Mouse (Mus musculus) myocyte (in vitro differentiated cells): ENCODE measurements around the gene Ssh1.

Experiments
- POLR2A ChIP-seq: IDR thresholded peaks from one replicate; pipeline ENCODE4 v1.6.1; 2011; ENCODE audit warnings: low read depth, mild to moderate bottlenecking, control low read depth, moderate library complexity; ENCODE audit not compliant: insufficient read length
- POLR2AphosphoS2 ChIP-seq: IDR thresholded peaks from one replicate; pipeline ENCODE4 v1.6.1; 2011; ENCODE audit warnings: low read depth, control low read depth; ENCODE audit not compliant: insufficient read length
- SRF ChIP-seq: IDR thresholded peaks from one replicate; pipeline ENCODE4 v1.6.1; 2011; ENCODE audit warnings: low read depth; ENCODE audit not compliant: control insufficient read depth, insufficient read length
- TCF12 ChIP-seq: IDR thresholded peaks from one replicate; pipeline ENCODE4 v1.6.1; 2011; ENCODE audit warnings: mild to moderate bottlenecking, control low read depth; ENCODE audit not compliant: poor library complexity, insufficient read depth, severe bottlenecking
- USF1 ChIP-seq: IDR thresholded peaks from one replicate; pipeline ENCODE4 v1.6.1; 2011; ENCODE audit warnings: low read depth, mild to moderate bottlenecking, control low read depth, moderate library complexity

GRCm38 (mm10) chr5:113956510-113956909 is 37.2 kb downstream of the Ssh1 start:
- TF ChIP-seq POLR2A (no peak), SRF (no peak), USF1 (no peak), TCF12 (no peak), POLR2AphosphoS2 (no peak)
